Mouse (Mus musculus): ENCODE data around the gene Vtn. TPM values are rescaled to one million over a fixed set of nuclear protein-coding genes. Genes with fewer than 3 reads are reported as not detected.

The Vtn gene
- total RNA-seq (2023): not detected

DNA sequence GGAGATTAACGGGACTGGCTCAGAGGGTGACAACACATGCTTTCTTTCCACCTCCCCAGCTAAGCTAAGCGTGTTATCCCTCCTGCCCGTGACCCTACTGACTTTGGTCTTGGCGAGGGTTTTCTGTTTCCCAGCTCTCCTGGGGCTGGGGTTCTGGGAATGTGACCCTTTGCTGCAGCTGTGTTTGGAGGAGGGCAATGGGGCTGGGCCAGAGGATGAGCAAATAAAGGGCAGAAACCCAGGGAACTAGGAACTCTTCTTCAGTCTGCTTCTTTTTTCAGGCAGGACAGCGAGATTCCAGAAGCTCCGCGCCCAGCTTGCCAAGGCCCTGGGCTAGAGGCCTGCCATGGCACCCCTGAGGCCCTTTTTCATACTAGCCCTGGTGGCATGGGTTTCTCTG lies at the start of gene Vtn:
Gene Vtn (plus strand): TSS at position 88 of the 400 bp plus-strand sequence.

GRCm38 (mm10) chr11:78465568-78466180 lies 33.2 kb upstream of the Vtn start, which contains the start of gene Slc46a1:
Gene Slc46a1, plus strand, starts transcription at chr11:78465697.

DNA sequence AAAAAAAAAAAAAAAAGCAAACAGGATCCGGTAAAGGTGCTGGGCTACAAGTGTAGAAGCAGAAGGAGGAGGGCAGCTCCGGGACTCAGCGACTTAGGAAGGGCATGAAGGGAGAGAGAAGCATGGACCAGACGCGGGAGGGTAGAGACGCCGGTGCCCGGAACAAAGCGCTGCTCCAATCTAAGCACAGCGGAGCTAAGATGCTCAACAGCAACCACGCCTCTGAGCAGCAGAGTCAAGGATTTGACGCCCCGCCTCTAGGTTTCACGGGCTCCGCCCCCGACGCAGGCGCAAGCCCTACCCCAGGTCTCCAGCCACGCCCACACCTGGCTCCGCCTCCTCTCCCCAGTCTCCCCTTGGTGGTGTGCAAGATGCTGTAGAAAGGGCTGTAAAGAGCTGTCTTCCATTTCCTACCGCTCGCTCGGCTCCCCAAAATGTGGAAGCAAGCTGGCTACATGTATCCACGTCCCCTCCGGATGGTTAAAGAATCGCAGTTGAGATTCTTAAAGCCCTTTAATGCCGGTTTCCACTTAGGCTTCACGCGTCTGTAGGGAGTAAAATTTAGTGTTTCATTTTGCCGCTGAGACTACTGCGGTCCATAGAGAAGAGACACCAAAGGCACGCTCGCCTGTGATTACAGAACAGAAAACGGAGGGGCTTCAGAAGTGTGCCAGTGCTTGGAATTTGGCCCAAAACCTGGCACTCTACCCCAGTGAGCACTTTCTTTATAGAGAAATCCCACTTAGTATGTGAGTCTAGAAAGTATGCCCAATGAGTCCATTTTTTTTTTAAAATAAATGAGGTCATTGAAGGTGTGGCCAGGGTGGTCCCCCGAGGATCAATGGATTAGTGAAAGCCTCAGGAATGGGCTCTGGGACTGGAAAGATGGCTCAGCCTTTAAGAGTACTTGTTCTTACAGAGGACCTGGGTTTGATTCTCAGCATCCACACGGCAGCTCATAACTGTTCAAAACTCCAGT lies 1.1 kb upstream of the Vtn start, which contains the start of gene Sarm1:
Gene Sarm1 (minus strand): TSS at position 211 of the 979 bp plus-strand sequence.

GRCm38 (mm10) chr11:78502909-78503650 lies 4.2 kb downstream of the Vtn start, which contains the start of gene Sebox:
Gene Sebox, plus strand, starts transcription at chr11:78503447.

DNA sequence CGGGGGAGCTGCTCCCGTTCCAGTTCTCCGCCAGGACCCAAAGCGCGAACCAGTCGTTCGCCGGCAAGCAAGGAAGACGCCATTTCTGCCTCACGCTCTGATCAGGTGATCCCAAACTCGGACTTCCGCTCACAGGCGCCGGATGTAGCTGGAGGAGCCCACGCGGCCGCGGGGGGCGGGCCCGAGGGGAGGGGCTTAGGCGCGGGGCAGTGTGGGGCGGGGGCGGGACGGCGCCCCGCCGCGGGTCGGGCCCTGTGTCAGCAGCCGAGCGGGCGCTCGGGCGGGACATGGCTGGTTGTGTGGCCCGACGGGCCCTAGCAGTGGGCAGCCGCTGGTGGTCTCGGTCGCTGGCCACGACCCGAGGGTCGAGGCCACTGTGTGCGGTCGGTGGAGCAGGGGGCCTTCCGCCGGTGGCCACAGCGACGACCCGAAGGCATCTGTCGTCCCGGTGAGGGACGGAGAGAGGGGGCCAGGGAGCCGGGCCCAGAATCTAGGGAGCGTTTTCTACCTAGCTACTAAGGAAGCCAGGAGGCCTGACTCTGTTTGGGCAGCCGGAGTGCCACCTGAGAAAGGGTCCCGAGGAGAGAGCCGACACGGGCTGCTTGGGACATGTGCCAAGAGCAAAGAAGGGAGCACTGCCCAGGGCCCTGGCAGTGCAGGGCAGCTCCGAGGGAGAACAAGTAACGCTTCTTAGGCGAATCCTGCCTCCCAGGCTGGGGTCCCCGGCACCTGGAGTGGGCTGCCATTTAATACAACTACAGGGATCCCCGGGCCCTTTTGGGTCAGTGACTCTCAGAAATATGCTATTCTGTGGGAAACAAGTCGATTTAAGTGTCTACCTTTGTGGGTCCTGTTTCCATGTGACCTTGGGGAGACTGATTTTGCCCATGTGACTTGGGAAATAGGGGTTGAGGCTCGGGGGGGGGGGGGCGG lies 13.4 kb downstream of the Vtn start, which contains the start of the genes Tmem199 and Poldip2:
Gene Tmem199 (minus strand): TSS at position 148 of the 933 bp plus-strand sequence.
Gene Poldip2 (plus strand): TSS at position 169 of the 933 bp plus-strand sequence.

GRCm38 (mm10) chr11:78536080-78536689 lies 37.3 kb downstream of the Vtn start, which contains the start of the genes Tnfaip1 and Ift20:
Gene Tnfaip1, minus strand, starts transcription at chr11:78536332.
Gene Ift20, plus strand, starts transcription at chr11:78536361.

DNA sequence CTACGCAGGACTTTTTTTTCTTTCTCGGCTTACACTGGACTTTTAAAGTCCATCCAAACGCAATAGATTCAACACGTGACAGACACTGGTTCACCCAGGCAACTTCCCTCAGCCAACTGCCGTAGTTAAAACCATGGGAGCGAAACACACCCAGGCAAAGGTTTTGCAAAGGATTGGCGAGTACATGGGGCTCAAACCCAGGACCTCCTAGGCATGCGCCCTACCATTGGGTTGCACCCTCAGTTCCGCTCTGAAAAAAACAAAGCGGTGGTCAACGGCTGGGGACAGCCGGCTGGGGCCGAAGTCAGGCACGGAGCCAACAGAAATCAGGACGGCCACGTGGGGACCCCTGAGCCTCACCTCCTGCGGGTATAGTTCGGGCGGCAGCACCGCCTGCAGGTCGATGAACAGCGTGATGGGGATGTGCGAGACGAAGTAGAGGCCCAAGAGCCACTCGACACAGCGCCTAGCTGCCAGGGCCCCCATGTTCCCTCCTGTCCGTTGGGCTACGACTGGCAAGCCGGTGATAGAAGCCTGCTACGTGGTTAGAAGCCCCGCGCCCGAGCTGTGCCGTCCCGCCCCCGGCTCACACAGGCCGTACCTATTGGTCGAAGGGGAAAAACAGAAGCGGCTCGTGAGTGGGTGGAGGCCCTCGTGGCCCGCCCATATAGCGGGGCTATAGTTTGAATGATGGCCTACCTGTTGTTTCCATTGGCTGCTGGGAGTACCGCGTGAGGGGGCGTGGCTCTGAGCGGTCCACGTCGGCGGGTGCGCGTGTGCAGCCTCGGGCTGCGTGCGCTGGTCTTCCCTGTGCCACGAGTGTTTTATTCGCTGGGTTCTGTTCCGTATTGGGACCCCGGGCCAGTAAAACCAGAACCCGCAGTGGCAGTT lies 51.5 kb downstream of the Vtn start, which contains the start of gene Tmem97:
Gene Tmem97 (minus strand): TSS at position 610 of the 891 bp plus-strand sequence.

Other genes with a start within 250 kb of the Vtn start
- gene 2610507B11Rik, start 237.3 kb upstream of the Vtn start, total RNA-seq (2023): 107 TPM
- gene BC030499, start 208.2 kb upstream of the Vtn start, total RNA-seq (2023): 1.7 TPM
- 1.7 TPM for gene Spag5, start 197.6 kb upstream of the Vtn start, total RNA-seq (2023)
- 38.4 TPM for gene Aldoc, start 176.1 kb upstream of the Vtn start, total RNA-seq (2023)
- 49.7 TPM for gene Pigs, start 170.7 kb upstream of the Vtn start, total RNA-seq (2023)
- 15.1 TPM for gene Unc119, start 155.6 kb upstream of the Vtn start, total RNA-seq (2023)
- not detected for gene Foxn1, start 112.5 kb upstream of the Vtn start, total RNA-seq (2023)
- not detected for gene Slc13a2, start 76.9 kb upstream of the Vtn start, total RNA-seq (2023)
- gene Slc46a1, start 33.4 kb upstream of the Vtn start, total RNA-seq (2023): 1.5 TPM
- gene Sarm1, start 1.3 kb upstream of the Vtn start, total RNA-seq (2023): 3.5 TPM
- not detected for gene Sebox, start 4.4 kb downstream of the Vtn start, total RNA-seq (2023)
- 22.1 TPM for gene Tmem199, start 13.1 kb downstream of the Vtn start, total RNA-seq (2023)
- gene Poldip2, start 13.1 kb downstream of the Vtn start, total RNA-seq (2023): 36.3 TPM
- gene Tnfaip1, start 37.2 kb downstream of the Vtn start, total RNA-seq (2023): 14.5 TPM
- gene Ift20, start 37.3 kb downstream of the Vtn start, total RNA-seq (2023): 38.8 TPM
- gene Tmem97, start 51.7 kb downstream of the Vtn start, total RNA-seq (2023): 6.9 TPM
- gene Nlk, start 198.3 kb downstream of the Vtn start, total RNA-seq (2023): 78.6 TPM